In genomic region chr12:12301815-12302214, GRCm38 (mm10) we compare ENCODE assay signal across 9 mouse cellular contexts. TPM values are rescaled to one million over a fixed set of nuclear protein-coding genes. Genes with fewer than 3 reads are reported as not detected.
DNase-seq lines count a peak whose midpoint lies in the region; ATAC-seq and TF ChIP-seq lines count a peak whose summit lies in the region.
"Had no signal": no experiment of that assay in that cellular context is flagged by ENCODE, and none has a peak within 500 bp of the region (broad histone marks: within the 10 kb centered on the region; RNA-seq: fewer than 3 reads in every experiment).

No protein-coding gene starts in this region.

- DNase-seq in 416B (ENCODE audit: low read depth) (peak; percentile 64), G1E (ENCODE audit: low spot score) (peak; percentile 21)
- peak; percentile 65 for DNase-seq in skeletal muscle tissue, adult 2 months (ENCODE audit: low read depth, low spot score)
- no peak for DNase-seq in cerebellum, adult 18-20 months
- no peak for DNase-seq in embryo, embryonic 10 days (ENCODE audit: low spot score)
- no peak for DNase-seq in cerebellum, adult 11 months

- TF ChIP-seq CTCF in G1E (IDR thresholded peaks at IDR 0.05; ENCODE audit: low read depth, low read length), result no peak

- peak overlapping the region; percentile 59 for H3K27ac ChIP-seq in heart, embryonic 12.5 days (ENCODE audit: poor library complexity, severe bottlenecking)
- peak overlapping the region; percentile 49; the same call in 1 of the 2 replicates for H3K27ac ChIP-seq in liver, embryonic 12.5 days
- H3K27ac ChIP-seq: limb, embryonic 12.5 days had no signal

- no peak overlapping the region for H3K9ac ChIP-seq in heart, embryonic 12.5 days
- H3K9ac ChIP-seq in liver, embryonic 12.5 days, result no peak overlapping the region
- H3K9ac ChIP-seq: limb, embryonic 12.5 days had no signal

- no peak overlapping the region; the same call in 1 of the 2 replicates for H3K4me3 ChIP-seq in G1E (ENCODE audit: low read depth, low read length)
- H3K4me3 ChIP-seq in heart, embryonic 12.5 days, result no peak overlapping the region
- no peak overlapping the region for H3K4me3 ChIP-seq in liver, embryonic 12.5 days
- H3K4me3 ChIP-seq: limb, embryonic 12.5 days had no signal

- no peak overlapping the region for H3K4me2 ChIP-seq in heart, embryonic 12.5 days
- H3K4me2 ChIP-seq in liver, embryonic 12.5 days, result no peak overlapping the region
- H3K4me2 ChIP-seq: limb, embryonic 12.5 days had no signal

- peaks cover 12% of the 10 kb centered on the region for H3K4me1 ChIP-seq in G1E (ENCODE audit: insufficient read depth, low read depth, low read length)
- peaks cover 53% of the 10 kb centered on the region for H3K4me1 ChIP-seq in heart, embryonic 12.5 days (replicated peaks)
- 0 out of 2 replicates have a peak, but pooled peaks cover 8% of the 10 kb centered on the region for H3K4me1 ChIP-seq in liver, embryonic 12.5 days

- H3K27me3 ChIP-seq in G1E (ENCODE audit: insufficient read depth, low read length), result no peaks in the 10 kb centered on the region
- no peaks in the 10 kb centered on the region for H3K27me3 ChIP-seq in heart, embryonic 12.5 days (replicated peaks)
- no peaks in the 10 kb centered on the region for H3K27me3 ChIP-seq in liver, embryonic 12.5 days (replicated peaks)
- H3K27me3 ChIP-seq: limb, embryonic 12.5 days had no signal

- peak; percentile 80 for ATAC-seq in G1E (ENCODE audit: extremely low read depth, insufficient number of reproducible peaks, low FRiP score, poor library complexity, severe bottlenecking)
- peak; percentile 60 for ATAC-seq in heart, embryonic 12.5 days (ENCODE audit: insufficient number of reproducible peaks, low FRiP score)
- ATAC-seq in liver, embryonic 12.5 days, result peak; percentile 52

- H3K9me3 ChIP-seq in G1E (replicated peaks), result peaks cover 6% of the 10 kb centered on the region; the same call in 1 of the 2 replicates
- H3K9me3 ChIP-seq in heart, embryonic 12.5 days (replicated peaks), result no peaks in the 10 kb centered on the region
- H3K9me3 ChIP-seq in liver, embryonic 12.5 days (replicated peaks), result no peaks in the 10 kb centered on the region
- H3K9me3 ChIP-seq: limb, embryonic 12.5 days had no signal

- 20% methylated on average over 4 of the region's 4 CpGs for WGBS in heart, embryonic 12.5 days
- 11% methylated on average over 4 of the region's 4 CpGs for WGBS in liver, embryonic 12.5 days (ENCODE audit: insufficient replicate concordance)

- H3K36me3 ChIP-seq in G1E (replicated peaks), result no peaks in the 10 kb centered on the region
- H3K36me3 ChIP-seq in heart, embryonic 12.5 days, result peaks cover 10% of the 10 kb centered on the region; the same call in 1 of the 2 replicates
- H3K36me3 ChIP-seq in liver, embryonic 12.5 days, result no peaks in the 10 kb centered on the region
- H3K36me3 ChIP-seq: limb, embryonic 12.5 days had no signal

RNA-seq across cellular contexts. Expression of gene Fam49a, which starts 39.9 kb away (rescaled TPM):
- total RNA-seq in G1E (2014; fragmentation: Nextera tagmentation) (0.45 TPM in 1 of 2 replicates, not detected in the other), G1E (2017) (0.11 and 0.12 TPM in 2 replicates)
- not detected in 2 replicates for polyA plus RNA-seq in G1E (2012)
- polyA plus RNA-seq in heart, embryonic 12.5 days (2016; fragmentation: Nextera tagmentation; extraction: Ambion mirVana), result 48.8 and 49.4 TPM in 2 replicates
- 3.8 and 4.1 TPM in 2 replicates for polyA plus RNA-seq in liver, embryonic 12.5 days (2016; fragmentation: Nextera tagmentation; extraction: Ambion mirVana)

Comparison
In these comparisons a context has a peak if more than half of its experiments do, and no peak if none do; other contexts are left out.
1. DNase-seq: peak in 416B (single experiment), G1E (single experiment) and skeletal muscle tissue, adult 2 months (single experiment); none in cerebellum, adult 18-20 months (0 of 2), embryo, embryonic 10 days (single experiment) and cerebellum, adult 11 months (single experiment).
2. Peak in every context shown above with its lines, with median percentiles within 50 percentile points of each other: ATAC-seq.